Comparison of ENCODE assay signal across 8 mouse cellular contexts in genomic region chr10:83224999-83225398, GRCm38 (mm10).
DNase-seq lines count a peak whose midpoint lies in the region; ATAC-seq and TF ChIP-seq lines count a peak whose summit lies in the region.

No protein-coding gene starts in this region.

- whole genome bisulfite sequencing in heart, embryonic 11.5 days (ENCODE audit: insufficient replicate concordance), result 36% methylated on average over 3 of the region's 3 CpGs

- no peak overlapping the region for H3K27ac ChIP-seq in ES-E14 (ENCODE audit: insufficient read depth, low read depth, low read length, poor library complexity, severe bottlenecking)
- H3K27ac ChIP-seq in heart, embryonic 11.5 days (ENCODE audit: low read depth, low read length), result no peak overlapping the region

- ATAC-seq in heart, embryonic 11.5 days (replicated peaks; ENCODE audit: insufficient number of reproducible peaks, low FRiP score, low TSS enrichment), result no peak

- no peak overlapping the region for H3K4me3 ChIP-seq in ES-E14 (ENCODE audit: insufficient read depth in 1 of 2, low read depth in 1 of 2, low read length in 2 of 2, poor library complexity in 1 of 2, severe bottlenecking in 1 of 2)
- no peak overlapping the region for H3K4me3 ChIP-seq in heart, embryonic 11.5 days (ENCODE audit: low read depth, low read length)

- H3K9me3 ChIP-seq in ES-E14 (ENCODE audit: control insufficient read depth, insufficient read depth, low read depth, low read length), result no peaks in the 10 kb centered on the region
- H3K9me3 ChIP-seq in heart, embryonic 11.5 days (replicated peaks; ENCODE audit: control insufficient read depth, low read length), result no peaks in the 10 kb centered on the region

- peak; percentile 25 for DNase-seq in adrenal gland, postnatal 14 days
- DNase-seq in adrenal gland, adult 8-10 months, result no peak
- DNase-seq in layer of hippocampus, adult 11-12 months (ENCODE audit: low spot score), result peak; percentile 35
- no peak for DNase-seq in layer of hippocampus, postnatal 36 days
- peak; percentile 44 for DNase-seq in ES-E14 (ENCODE audit: low read depth, low spot score)
- DNase-seq in induced T-regulatory cell, adult 2 months (ENCODE audit: low read depth), result peak; percentile 12
- peak; percentile 20 for DNase-seq in splenic B cell, adult 2 months (ENCODE audit: low read depth, low spot score)

- H3K9ac ChIP-seq in ES-E14 (ENCODE audit: insufficient read depth, low read depth, low read length, poor library complexity, severe bottlenecking), result no peak overlapping the region
- no peak overlapping the region for H3K9ac ChIP-seq in heart, embryonic 11.5 days (ENCODE audit: low read depth, low read length)

- H3K4me2 ChIP-seq in heart, embryonic 11.5 days, result no peak overlapping the region

- in situ Hi-C loops in ES-E14 (cut with MboI; ENCODE audit: low sequenced_read_pairs in 2 of 2, unreplicated experiment in 2 of 2), result loop anchor here in 1 of 2 experiments (25.0 kb wide), 1 partner anchor 287 kb away; no protein-coding TSS in a partner anchor

- H3K27me3 ChIP-seq in splenic B cell, adult 2 months (ENCODE audit: control insufficient read depth, insufficient read depth, low read length, poor library complexity, severe bottlenecking), result no peaks in the 10 kb centered on the region
- H3K27me3 ChIP-seq in heart, embryonic 11.5 days (ENCODE audit: control insufficient read depth, insufficient read depth, low read length), result no peaks in the 10 kb centered on the region

- H3K36me3 ChIP-seq in ES-E14 (ENCODE audit: control insufficient read depth, insufficient read depth, low read length, poor library complexity, severe bottlenecking), result no peaks in the 10 kb centered on the region
- H3K36me3 ChIP-seq in splenic B cell, adult 2 months (ENCODE audit: control insufficient read depth, insufficient read depth, low read length, poor library complexity, severe bottlenecking), result no peaks in the 10 kb centered on the region
- no peaks in the 10 kb centered on the region for H3K36me3 ChIP-seq in heart, embryonic 11.5 days (ENCODE audit: control insufficient read depth, insufficient read depth, low read length)

- no peaks in the 10 kb centered on the region for H3K4me1 ChIP-seq in ES-E14 (ENCODE audit: control insufficient read depth in 2 of 2, insufficient read depth in 2 of 2, low read length in 2 of 2, poor library complexity in 1 of 2)
- H3K4me1 ChIP-seq in heart, embryonic 11.5 days (ENCODE audit: control insufficient read depth, insufficient read depth, low read length), result no peaks in the 10 kb centered on the region

TF ChIP-seq in ES-E14, 5 proteins besides CTCF, POLR2A, EP300 and RAD21:
- TF ChIP-seq ZNF384 (IDR thresholded peaks at IDR 0.05; ENCODE audit: low read depth, low read length) (no peak), ZC3H11A (IDR thresholded peaks at IDR 0.05; ENCODE audit: borderline replicate concordance, low read depth, low read length) (peak; percentile 61)

Comparison
In these comparisons a context has a peak if more than half of its experiments do, and no peak if none do; other contexts are left out.
1. DNase-seq: peak in adrenal gland, postnatal 14 days (single experiment), layer of hippocampus, adult 11-12 months (single experiment), ES-E14 (single experiment), induced T-regulatory cell, adult 2 months (single experiment) and splenic B cell, adult 2 months (single experiment); none in adrenal gland, adult 8-10 months (single experiment) and layer of hippocampus, postnatal 36 days (0 of 2).